Mouse (Mus musculus): ENCODE results near the gene Slitrk5. TPM values are rescaled to one million over a fixed set of nuclear protein-coding genes. Genes with fewer than 3 reads are reported as not detected.
"Not testable (repeated sequence)": the region's sequence is repeated elsewhere in the genome, so short reads cannot be mapped to it uniquely, and the experiment has no call there.

The Slitrk5 gene
- polyA plus RNA-seq, 1 experiment from 2014 or later = 28.7 TPM

GRCm38 (mm10) chr14:111681773-111682172, 6.9 kb downstream of the Slitrk5 start:
- Histone ChIP-seq H3K4me1 (ENCODE audit: control insufficient read depth, insufficient read depth, low read length) (peaks cover 21% of the 10 kb centered on the region), H3K9me3 (ENCODE audit: control insufficient read depth, low read length) (no peaks in the 10 kb centered on the region), H3K27ac (replicated peaks; ENCODE audit: low read depth, low read length) (no peak overlapping the region), H3K36me3 (ENCODE audit: control insufficient read depth, insufficient read depth, low read length) (peaks cover 4% of the 10 kb centered on the region; the same call in 1 of the 2 replicates), H3K27me3 (ENCODE audit: control insufficient read depth, insufficient read depth, low read length) (no peaks in the 10 kb centered on the region), H3K4me2 (ENCODE audit: low read length) (peak overlapping the region; percentile 68), H3K4me3 (replicated peaks; ENCODE audit: low read depth, low read length) (peak overlapping the region; percentile 32), H3K9ac (replicated peaks; ENCODE audit: low read length) (peak overlapping the region; percentile 48)
- WGBS = 17% methylated on average over 13 of the region's 13 CpGs
- no peak for ATAC-seq (ENCODE audit: low FRiP score, low TSS enrichment)
- DNase-seq = peak; percentile 57

GRCm38 (mm10) chr14:111683543-111683942, 8.6 kb downstream of the Slitrk5 start:
- H3K9me3 ChIP-seq (ENCODE audit: control insufficient read depth, low read length) = no peaks in the 10 kb centered on the region
- peak; percentile 34 for DNase-seq
- no peak overlapping the region for H3K9ac ChIP-seq (replicated peaks; ENCODE audit: low read length)
- H3K36me3 ChIP-seq (ENCODE audit: control insufficient read depth, insufficient read depth, low read length) = peaks cover 4% of the 10 kb centered on the region; the same call in 1 of the 2 replicates
- 85% methylated on average over 4 of the region's 4 CpGs for WGBS
- ATAC-seq (ENCODE audit: low FRiP score, low TSS enrichment) = no peak
- H3K27ac ChIP-seq (replicated peaks; ENCODE audit: low read depth, low read length) = no peak overlapping the region
- H3K4me1 ChIP-seq (ENCODE audit: control insufficient read depth, insufficient read depth, low read length) = peaks cover 14% of the 10 kb centered on the region
- no peak overlapping the region for H3K4me2 ChIP-seq (ENCODE audit: low read length)
- H3K27me3 ChIP-seq (ENCODE audit: control insufficient read depth, insufficient read depth, low read length) = no peaks in the 10 kb centered on the region
- no peak overlapping the region for H3K4me3 ChIP-seq (replicated peaks; ENCODE audit: low read depth, low read length)

GRCm38 (mm10) chr14:111690139-111690538, 15.2 kb downstream of the Slitrk5 start:
- 88% methylated on average over 1 of the region's 1 CpGs for WGBS
- H3K27ac ChIP-seq (replicated peaks; ENCODE audit: low read depth, low read length); H3K27me3 ChIP-seq (ENCODE audit: control insufficient read depth, insufficient read depth, low read length); H3K4me3 ChIP-seq (replicated peaks; ENCODE audit: low read depth, low read length); H3K4me1 ChIP-seq (ENCODE audit: control insufficient read depth, insufficient read depth, low read length); H3K36me3 ChIP-seq (ENCODE audit: control insufficient read depth, insufficient read depth, low read length); DNase-seq; H3K9me3 ChIP-seq (ENCODE audit: control insufficient read depth, low read length); H3K9ac ChIP-seq (replicated peaks; ENCODE audit: low read length); ATAC-seq (ENCODE audit: low FRiP score, low TSS enrichment); H3K4me2 ChIP-seq (ENCODE audit: low read length): not testable (repeated sequence)

- Histone ChIP-seq H3K27ac (replicated peaks; ENCODE audit: low read depth, low read length) (no peak overlapping the region), H3K4me3 (replicated peaks; ENCODE audit: low read depth, low read length) (no peak overlapping the region), H3K4me1 (ENCODE audit: control insufficient read depth, insufficient read depth, low read length) (no peaks in the 10 kb centered on the region), H3K9ac (replicated peaks; ENCODE audit: low read length) (no peak overlapping the region), H3K4me2 (ENCODE audit: low read length) (no peak overlapping the region), H3K9me3 (ENCODE audit: control insufficient read depth, low read length) (no peaks in the 10 kb centered on the region), H3K36me3 (ENCODE audit: control insufficient read depth, insufficient read depth, low read length) (no peaks in the 10 kb centered on the region), H3K27me3 (ENCODE audit: control insufficient read depth, insufficient read depth, low read length) (no peaks in the 10 kb centered on the region)
- WGBS = 82% methylated on average over 2 of the region's 2 CpGs
- no peak for ATAC-seq (ENCODE audit: low FRiP score, low TSS enrichment)
- no peak for DNase-seq
Measured at GRCm38 (mm10) chr14:111729833-111730232, 54.9 kb downstream of the Slitrk5 start.

Measured in midbrain, embryonic 14.5 days (tissue).